Mouse (Mus musculus) liver, embryonic 12.5 days (tissue): ENCODE results near the gene Srrt. TPM values are rescaled to one million over a fixed set of nuclear protein-coding genes. Genes with fewer than 3 reads are reported as not detected.

Source experiments
- ATAC-seq: fragments of 200-750 bp; cut with Nextera tagmentation; 2 replicates; pipeline ENCODE4 v1.8.0; 2017; ENCODE audit warnings: moderate number of reproducible peaks, mild to moderate bottlenecking, moderate library complexity
- H3K27ac ChIP-seq: fragments of 300-500 bp; sonication (generic); 2 replicates; pipeline ENCODE4 v1.5.1; 2016; ENCODE audit warnings: mild to moderate bottlenecking
- H3K27me3 ChIP-seq: fragments of 300-500 bp; sonication (generic); replicated peaks from 2 replicates; pipeline ENCODE4 v1.6.1; 2016; ENCODE audit warnings: mild to moderate bottlenecking, moderate library complexity
- H3K36me3 ChIP-seq: fragments of 300-500 bp; sonication (generic); 2 replicates; pipeline ENCODE4 v1.6.1; 2016; ENCODE audit warnings: mild to moderate bottlenecking, moderate library complexity
- H3K4me1 ChIP-seq: fragments of 300-500 bp; sonication (generic); 2 replicates; pipeline ENCODE4 v1.6.1; 2016
- H3K4me2 ChIP-seq: fragments of 300-500 bp; sonication (generic); 2 replicates; pipeline ENCODE4 v1.6.1; 2016; ENCODE audit warnings: mild to moderate bottlenecking, moderate library complexity
- H3K4me3 ChIP-seq: fragments of 300-500 bp; sonication (generic); 2 replicates; pipeline ENCODE4 v1.5.1; 2016; ENCODE audit warnings: mild to moderate bottlenecking, moderate library complexity
- H3K9ac ChIP-seq: fragments of 300-500 bp; sonication (generic); 2 replicates; pipeline ENCODE4 v1.6.1; 2016; ENCODE audit warnings: mild to moderate bottlenecking, moderate library complexity
- H3K9me3 ChIP-seq: fragments of 300-500 bp; sonication (generic); replicated peaks from 2 replicates; pipeline ENCODE4 v1.6.1; 2016; ENCODE audit warnings: mild to moderate bottlenecking, moderate library complexity
- WGBS: fragments of 180-500 bp; shearing (Covaris S2); methylation state at CpG from one replicate; pipeline ENCODE4 v1.1.7; 2016; ENCODE audit not compliant: insufficient replicate concordance; 5-methylcytosine and 5-hydroxymethylcytosine counted together
- polyA plus RNA-seq: library from polyadenylated mRNA; unstranded; fragments of >200 nt; fragmentation: Nextera tagmentation; extraction: Ambion mirVana; gene quantifications from 2 replicates; pipeline ENCODE4 v1.2.1, GENCODE M21; 2016

The Srrt gene
- polyA plus RNA-seq, 1 experiment from 2014 or later, result 128 TPM

DNA sequence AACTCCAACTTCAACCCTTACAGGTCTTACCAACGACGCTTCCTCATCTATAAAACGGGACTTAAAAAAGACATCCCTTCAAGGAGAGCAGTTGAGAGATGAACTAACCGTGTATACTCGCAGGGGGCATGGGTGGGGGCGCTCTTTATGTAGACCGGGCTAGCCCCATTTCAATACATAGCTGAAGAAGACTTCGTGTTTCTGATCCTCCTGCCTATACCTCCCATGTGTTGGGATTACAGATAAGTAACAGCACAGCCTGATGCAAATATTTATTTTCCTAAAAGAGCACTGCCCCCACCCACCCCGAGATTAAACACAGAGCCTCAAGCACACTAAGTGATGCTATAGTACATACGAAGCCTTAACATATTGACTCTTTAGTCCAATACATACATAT, 26.8 kb upstream of the Srrt start:
- H3K27ac ChIP-seq, result no peak overlapping the region
- WGBS, result 35% methylated on average over 10 of the region's 10 CpGs
- no peak for ATAC-seq
- no peaks in the 10 kb centered on the region for H3K27me3 ChIP-seq
- H3K9me3 ChIP-seq, result no peaks in the 10 kb centered on the region
- H3K4me2 ChIP-seq, result peak overlapping the region; percentile 93
- peaks cover 57% of the 10 kb centered on the region for H3K4me1 ChIP-seq
- no peak overlapping the region for H3K9ac ChIP-seq
- peaks cover 3% of the 10 kb centered on the region; the same call in 1 of the 2 replicates for H3K36me3 ChIP-seq
- H3K4me3 ChIP-seq, result peak overlapping the region; percentile 71; the same call in 1 of the 2 replicates

GRCm38 (mm10) chr5:137333512-137334174, 26.2 kb upstream of the Srrt start, which contains the start of gene Slc12a9:
Gene Slc12a9 (minus strand): TSS chr5:137333597.
- Histone ChIP-seq H3K4me3 (peak within 1 kb of the TSS; percentile 71), H3K4me2 (peak within 1 kb of the TSS; percentile 93), H3K36me3 (peaks cover 3% of the 10 kb centered on the region; the same call in 1 of the 2 replicates), H3K27ac (no peak within 1 kb of the TSS), H3K9me3 (no peaks in the 10 kb centered on the region), H3K9ac (peak within 1 kb of the TSS; percentile 67), H3K4me1 (peaks cover 50% of the 10 kb centered on the region), H3K27me3 (no peaks in the 10 kb centered on the region)
- ATAC-seq, result peak; percentile 81
- WGBS, result under 1% methylated on average over 44 of the region's 44 CpGs

GRCm38 (mm10) chr5:137332857-137333511, 25.5 kb upstream of the Srrt start:
- Histone ChIP-seq H3K4me2 (peak overlapping the region; percentile 93), H3K36me3 (peaks cover 3% of the 10 kb centered on the region; the same call in 1 of the 2 replicates), H3K27me3 (no peaks in the 10 kb centered on the region), H3K9me3 (no peaks in the 10 kb centered on the region), H3K27ac (no peak overlapping the region), H3K9ac (peak overlapping the region; percentile 67), H3K4me1 (peaks cover 44% of the 10 kb centered on the region), H3K4me3 (peak overlapping the region; percentile 71)
- ATAC-seq, result 0 out of 2 replicates have a peak, but pooled peaks have one; percentile 10
- 12% methylated on average over 15 of the region's 15 CpGs for WGBS

- Histone ChIP-seq H3K36me3 (peaks cover 15% of the 10 kb centered on the region), H3K27me3 (no peaks in the 10 kb centered on the region), H3K4me1 (peaks cover 29% of the 10 kb centered on the region), H3K4me2 (no peak overlapping the region), H3K27ac (no peak overlapping the region), H3K9me3 (no peaks in the 10 kb centered on the region), H3K9ac (no peak overlapping the region), H3K4me3 (no peak overlapping the region)
- 59% methylated on average over 7 of the region's 7 CpGs for WGBS
- no peak for ATAC-seq
Measured at GRCm38 (mm10) chr5:137330910-137331309, 23.4 kb upstream of the Srrt start.

- no peaks in the 10 kb centered on the region; the same call in 1 of the 2 replicates for H3K27me3 ChIP-seq
- H3K4me2 ChIP-seq, result no peak overlapping the region
- H3K4me3 ChIP-seq, result no peak overlapping the region
- H3K27ac ChIP-seq, result no peak overlapping the region
- peak; percentile 23; the same call in 1 of the 2 replicates for ATAC-seq
- H3K4me1 ChIP-seq, result peaks cover 25% of the 10 kb centered on the region
- peaks cover 37% of the 10 kb centered on the region for H3K36me3 ChIP-seq
- 74% methylated on average over 3 of the region's 3 CpGs for WGBS
- H3K9me3 ChIP-seq, result no peaks in the 10 kb centered on the region
- no peak overlapping the region for H3K9ac ChIP-seq
Measured at GRCm38 (mm10) chr5:137320996-137321395, 13.5 kb upstream of the Srrt start.

GRCm38 (mm10) chr5:137318570-137318969, 11.1 kb upstream of the Srrt start:
- no peak overlapping the region for H3K27ac ChIP-seq
- H3K27me3 ChIP-seq, result no peaks in the 10 kb centered on the region; the same call in 1 of the 2 replicates
- 63% methylated on average over 1 of the region's 1 CpGs for WGBS
- peaks cover 26% of the 10 kb centered on the region for H3K36me3 ChIP-seq
- H3K9ac ChIP-seq, result no peak overlapping the region
- no peaks in the 10 kb centered on the region for H3K9me3 ChIP-seq
- H3K4me1 ChIP-seq, result peaks cover 49% of the 10 kb centered on the region
- no peak overlapping the region for H3K4me3 ChIP-seq
- no peak overlapping the region for H3K4me2 ChIP-seq
- no peak for ATAC-seq

- Histone ChIP-seq H3K9me3 (no peaks in the 10 kb centered on the region), H3K27me3 (no peaks in the 10 kb centered on the region; the same call in 1 of the 2 replicates), H3K4me3 (no peak overlapping the region), H3K4me2 (no peak overlapping the region), H3K36me3 (peaks cover 20% of the 10 kb centered on the region), H3K27ac (no peak overlapping the region), H3K9ac (no peak overlapping the region), H3K4me1 (peaks cover 61% of the 10 kb centered on the region)
- 37% methylated on average over 8 of the region's 8 CpGs for WGBS
- ATAC-seq, result no peak
Measured at GRCm38 (mm10) chr5:137317361-137317760, 9.9 kb upstream of the Srrt start.

GRCm38 (mm10) chr5:137315084-137315903, 7.8 kb upstream of the Srrt start:
- H3K4me2 ChIP-seq, result peak overlapping the region; percentile 76
- H3K9me3 ChIP-seq, result no peaks in the 10 kb centered on the region
- ATAC-seq, result no peak
- H3K27me3 ChIP-seq, result no peaks in the 10 kb centered on the region; the same call in 1 of the 2 replicates
- peaks cover 22% of the 10 kb centered on the region for H3K36me3 ChIP-seq
- 54% methylated on average over 30 of the region's 30 CpGs for WGBS
- H3K27ac ChIP-seq, result peak overlapping the region; percentile 67
- peaks cover 63% of the 10 kb centered on the region for H3K4me1 ChIP-seq
- no peak overlapping the region for H3K9ac ChIP-seq
- no peak overlapping the region for H3K4me3 ChIP-seq

- peak; percentile 63 for ATAC-seq
- H3K36me3 ChIP-seq, result peaks cover 29% of the 10 kb centered on the region
- peak within 1 kb of the TSS; percentile 76 for H3K4me2 ChIP-seq
- H3K27ac ChIP-seq, result peak within 1 kb of the TSS; percentile 67
- peak within 1 kb of the TSS; percentile 52 for H3K4me3 ChIP-seq
- peaks cover 63% of the 10 kb centered on the region for H3K4me1 ChIP-seq
- H3K9ac ChIP-seq, result peak within 1 kb of the TSS; percentile 71
- H3K27me3 ChIP-seq, result no peaks in the 10 kb centered on the region; the same call in 1 of the 2 replicates
- WGBS, result 31% methylated on average over 30 of the region's 30 CpGs
- no peaks in the 10 kb centered on the region for H3K9me3 ChIP-seq
Measured at GRCm38 (mm10) chr5:137314193-137315083, 7.0 kb upstream of the Srrt start, which contains the start of gene Trip6. Gene Trip6 (minus strand): TSS chr5:137314404.

GRCm38 (mm10) chr5:137313466-137314192, 6.2 kb upstream of the Srrt start:
- H3K27ac ChIP-seq, result peak overlapping the region; percentile 67
- WGBS, result 7% methylated on average over 22 of the region's 22 CpGs
- ATAC-seq, result peak; percentile 42

More at GRCm38 (mm10) chr5:137313466-137314192, 6.2 kb upstream of the Srrt start:
- Histone ChIP-seq H3K36me3 (peaks cover 35% of the 10 kb centered on the region), H3K27me3 (no peaks in the 10 kb centered on the region; the same call in 1 of the 2 replicates), H3K4me1 (peaks cover 63% of the 10 kb centered on the region), H3K4me3 (peak overlapping the region; percentile 52), H3K9me3 (no peaks in the 10 kb centered on the region), H3K4me2 (peak overlapping the region; percentile 76), H3K9ac (peak overlapping the region; percentile 71)
